Mouse (Mus musculus) heart, adult 2 months (tissue): Measurements from ENCODE around the gene Spocd1.

Experiments used
- CTCF ChIP-seq: fragments of 200-600 bp; IDR thresholded peaks from 2 replicates; pipeline ENCODE4 v1.8.1; 2022; ENCODE audit warnings: antibody characterized with exemption, mild to moderate bottlenecking, moderate library complexity
- POLR2A ChIP-seq: fragments of 200-500 bp; IDR thresholded peaks from 2 replicates; pipeline ENCODE4 v1.6.1; 2011; ENCODE audit warnings: mild to moderate bottlenecking, low read depth, low read length, control low read depth; ENCODE audit not compliant: insufficient read depth

DNA sequence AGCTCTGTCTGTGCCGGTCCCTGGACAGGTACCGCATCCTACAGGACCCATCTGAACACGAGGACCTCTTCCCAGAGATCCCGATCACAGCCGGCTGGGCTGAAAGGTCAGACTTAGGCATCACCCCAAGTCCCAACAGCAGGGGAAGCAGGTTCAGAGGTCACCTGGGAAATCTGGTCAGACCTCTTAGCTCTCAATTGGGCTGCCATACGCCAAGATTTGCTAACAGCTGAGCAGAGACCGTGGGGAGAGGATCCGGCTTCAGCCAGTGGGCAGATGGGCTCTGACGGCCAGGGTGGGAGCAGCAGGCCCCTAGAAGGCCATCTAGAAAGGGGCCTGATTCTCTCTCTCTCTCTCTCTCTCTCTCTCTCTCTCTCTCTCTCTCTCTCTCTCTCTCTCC, 45.2 kb downstream of the Spocd1 start:
- TF ChIP-seq POLR2A (no peak), CTCF (no peak)
